Comparison of ENCODE assay signal across 29 mouse cellular contexts in genomic region chr6:134539459-134539858, GRCm38 (mm10). TPM values are rescaled to one million over a fixed set of nuclear protein-coding genes. Genes with fewer than 3 reads are reported as not detected.
A peak's percentile ranks its signal among the peaks of the same experiment; 100 is the strongest.
DNase-seq lines count a peak whose midpoint lies in the region; ATAC-seq and TF ChIP-seq lines count a peak whose summit lies in the region.
"Had no signal": no experiment of that assay in that cellular context is flagged by ENCODE, and none has a peak within 500 bp of the region (broad histone marks: within the 10 kb centered on the region; RNA-seq: fewer than 3 reads in every experiment).

No protein-coding gene starts in this region.

- H3K79me2 ChIP-seq in CH12.LX (replicated peaks; ENCODE audit: control insufficient read depth, extremely low read depth, insufficient read depth, poor library complexity, severe bottlenecking): peaks cover 6% of the 10 kb centered on the region; the same call in 1 of the 2 replicates
- H3K79me2 ChIP-seq in macrophage (ENCODE audit: inconsistent target): peaks cover 95% of the 10 kb centered on the region

- H3K4me3 ChIP-seq in CH12.LX (replicated peaks in 1 of 3; ENCODE audit: low read depth in 2 of 3, low read length in 2 of 3, poor library complexity in 1 of 3) (no peak overlapping the region), macrophage (ENCODE audit: inconsistent target) (no peak overlapping the region)
- H3K4me3 ChIP-seq in bone marrow macrophage, adult 2 months (ENCODE audit: insufficient read depth, low read length): no peak overlapping the region
- H3K4me3 ChIP-seq in liver, embryonic 12.5 days: peak overlapping the region; percentile 27; the same call in 1 of the 2 replicates
- H3K4me3 ChIP-seq: forebrain, embryonic 13.5 days; hindbrain, embryonic 12.5 days; limb, embryonic 10.5 days; limb, embryonic 15.5 days; neural tube, embryonic 12.5 days had no signal

- ATAC-seq in liver, embryonic 12.5 days: no peak
- ATAC-seq: forebrain, embryonic 13.5 days; hindbrain, postnatal 0 days; midbrain, embryonic 16.5 days; Patski had no signal

- no peaks in the 10 kb centered on the region for H3K27me3 ChIP-seq in CH12.LX (replicated peaks)
- H3K27me3 ChIP-seq in liver, embryonic 12.5 days (replicated peaks): no peaks in the 10 kb centered on the region
- H3K27me3 ChIP-seq: forebrain, embryonic 13.5 days; hindbrain, embryonic 12.5 days; limb, embryonic 15.5 days; neural tube, embryonic 12.5 days; Patski had no signal

- 20% methylated on average over 3 of the region's 3 CpGs for WGBS in liver, embryonic 12.5 days (ENCODE audit: insufficient replicate concordance)
- 36% methylated on average over 3 of the region's 3 CpGs for WGBS in macrophage (ENCODE audit: missing documents)

- TF ChIP-seq EP300 in CH12.LX (IDR thresholded peaks at IDR 0.05; ENCODE audit: low read length): no peak

- no peaks in the 10 kb centered on the region for H3K9me3 ChIP-seq in CH12.LX (replicated peaks; ENCODE audit: low read length)
- H3K9me3 ChIP-seq in liver, embryonic 12.5 days (replicated peaks): no peaks in the 10 kb centered on the region
- H3K9me3 ChIP-seq: forebrain, embryonic 13.5 days; hindbrain, embryonic 12.5 days; limb, embryonic 10.5 days; limb, embryonic 15.5 days; neural tube, embryonic 12.5 days had no signal

- H3K4me1 ChIP-seq in CH12.LX (ENCODE audit: control insufficient read depth in 1 of 2, insufficient read depth in 2 of 2): peaks cover 3 to 58% of the 10 kb centered on the region in 2 experiments
- H3K4me1 ChIP-seq in bone marrow macrophage, adult 2 months (ENCODE audit: control insufficient read depth, insufficient read depth, low read length): peaks cover 37% of the 10 kb centered on the region
- peaks cover 52% of the 10 kb centered on the region for H3K4me1 ChIP-seq in liver, embryonic 12.5 days
- H3K4me1 ChIP-seq: neural tube, embryonic 12.5 days had no signal

- DNase-seq in CH12.LX (ENCODE audit: extremely low read depth): peak; percentile 21
- no peak for DNase-seq in urinary bladder, postnatal 14 days (ENCODE audit: low spot score)
- DNase-seq in thymus, postnatal 25 days: no peak
- no peak for DNase-seq in thymus, postnatal 4 days
- DNase-seq in cerebellum, postnatal 4 days (ENCODE audit: low spot score in 2 of 2): no peak
- DNase-seq: adrenal gland, postnatal 14 days; cerebellum, adult 2 months; cerebellum, postnatal 14 days; gastrocnemius, postnatal 14 days; heart, adult 11 months; heart, postnatal 36 days; kidney, adult 8-10 months; kidney, postnatal 4 days; layer of hippocampus, postnatal 36 days; lung, postnatal 36 days; right cerebral cortex, adult 18-20 months had no signal

- H3K36me3 ChIP-seq in CH12.LX (replicated peaks in 1 of 2; ENCODE audit: control insufficient read depth in 1 of 2, insufficient read depth in 1 of 2, low read length in 1 of 2): peaks cover 0 to 17% of the 10 kb centered on the region in 2 experiments
- H3K36me3 ChIP-seq in liver, embryonic 12.5 days: peaks cover 19% of the 10 kb centered on the region
- H3K36me3 ChIP-seq in macrophage (ENCODE audit: inconsistent target): no peaks in the 10 kb centered on the region
- H3K36me3 ChIP-seq: hindbrain, embryonic 12.5 days; limb, embryonic 15.5 days had no signal

- no peak overlapping the region for H3K4me2 ChIP-seq in CH12.LX (ENCODE audit: insufficient read depth, low read depth, poor library complexity, severe bottlenecking)
- H3K4me2 ChIP-seq in liver, embryonic 12.5 days: peak overlapping the region; percentile 64
- H3K4me2 ChIP-seq: forebrain, embryonic 13.5 days; heart, embryonic 11.5 days; hindbrain, embryonic 12.5 days; limb, embryonic 15.5 days; neural tube, embryonic 12.5 days had no signal

- in situ Hi-C loops in CH12.LX (cut with MboI; ENCODE audit: low pct_ligation_motif_present, low pct_unique_long_range_greater_than_20kb, low sequenced_read_pairs): no loop called here

- no peak for TF ChIP-seq CTCF in CH12.LX (conservative IDR thresholded peaks at IDR 0.05 in 1 of 2, IDR thresholded peaks at IDR 0.05 in 1 of 2; ENCODE audit: low read depth in 2 of 2, low read length in 2 of 2)
- TF ChIP-seq CTCF in bone marrow macrophage, adult 2 months (IDR thresholded peaks at IDR 0.05; ENCODE audit: low read depth, low read length): no peak

- no peak for TF ChIP-seq POLR2A in CH12.LX (IDR thresholded peaks at IDR 0.05; ENCODE audit: low read depth, low read length)
- no peak for TF ChIP-seq POLR2A in bone marrow macrophage, adult 2 months (IDR thresholded peaks at IDR 0.05; ENCODE audit: borderline replicate concordance, low read depth, low read length)

- dilution Hi-C loops in CH12.LX (cut with MboI; ENCODE audit: extremely low pct_ligation_motif_present, extremely low pct_unique_long_range_greater_than_20kb, low sequenced_read_pairs): no loop called here

- TF ChIP-seq RAD21 in CH12.LX (IDR thresholded peaks at IDR 0.05; ENCODE audit: low read depth, low read length): no peak

- H3K27ac ChIP-seq in CH12.LX (ENCODE audit: insufficient read depth, low read depth): no peak overlapping the region
- peak overlapping the region; percentile 83 for H3K27ac ChIP-seq in bone marrow macrophage, adult 2 months (ENCODE audit: insufficient read depth, low read depth, low read length)
- H3K27ac ChIP-seq in liver, embryonic 12.5 days: peak overlapping the region; percentile 81; the same call in 1 of the 2 replicates
- H3K27ac ChIP-seq in macrophage: peak overlapping the region; percentile 82
- H3K27ac ChIP-seq: forebrain, embryonic 13.5 days; hindbrain, embryonic 12.5 days; hindbrain, postnatal 0 days; kidney, postnatal 0 days; limb, embryonic 10.5 days; limb, embryonic 15.5 days; neural tube, embryonic 12.5 days had no signal

- no peak overlapping the region for H3K9ac ChIP-seq in CH12.LX (ENCODE audit: insufficient read depth, low read depth)
- no peak overlapping the region for H3K9ac ChIP-seq in liver, embryonic 12.5 days
- H3K9ac ChIP-seq: forebrain, embryonic 13.5 days; hindbrain, embryonic 12.5 days; limb, embryonic 15.5 days; neural tube, embryonic 12.5 days had no signal

TF ChIP-seq in CH12.LX, 34 proteins besides CTCF, POLR2A, EP300 and RAD21:
- TF ChIP-seq KAT2A (IDR thresholded peaks at IDR 0.05; ENCODE audit: insufficient replicate concordance, low read length): no peak
- no peak for TF ChIP-seq NELFE (IDR thresholded peaks at IDR 0.05; ENCODE audit: low read depth, low read length)
- no peak for TF ChIP-seq POLR2AphosphoS2 (IDR thresholded peaks at IDR 0.05; ENCODE audit: low read depth, low read length)
- TF ChIP-seq IRF4 (IDR thresholded peaks at IDR 0.05; ENCODE audit: low read depth, low read length): 0 out of 2 replicates have a peak, but pooled peaks have one; percentile 12
- TF ChIP-seq JUND (conservative IDR thresholded peaks at IDR 0.05; ENCODE audit: low read depth, low read length): no peak
- TF ChIP-seq MAFK (IDR thresholded peaks at IDR 0.05; ENCODE audit: insufficient replicate concordance, low read length): 0 out of 2 replicates have a peak, but pooled peaks have one; percentile 16
TF ChIP-seq in CH12.LX: peak in this region for 2.

RNA-seq across cellular contexts. Expression of gene Lrp6, which starts 27.3 kb away (rescaled TPM):
- 12.4 and 13.2 TPM in 2 replicates for total RNA-seq in CH12.LX (2012; rRNA removed)
- total RNA-seq in CH12.LX (2014; rRNA removed): 13.3 and 13.7 TPM in 2 replicates
- polyA plus RNA-seq in CH12.LX (2012; ENCODE audit: insufficient read length, low read depth): 13.4 and 15.6 TPM in 2 replicates
- polyA plus RNA-seq in bone marrow macrophage, adult 2 months (2012; ENCODE audit: insufficient read depth, insufficient read length, missing spikeins): 33.1 and 37.0 TPM in 2 replicates
- polyA plus RNA-seq in liver, embryonic 12.5 days (2016; fragmentation: Nextera tagmentation; extraction: Ambion mirVana): 12.6 and 13.1 TPM in 2 replicates
- total RNA-seq in macrophage (2018; cell fraction: chromatin; rRNA removed): 100 to 1,000 TPM in 15 of 26 experiments, 10 to 100 TPM in 11; 15.9 to 238 (median 128) TPM
- 100 to 1,000 TPM in 9 of 26 experiments, 10 to 100 TPM in 17; 25.0 to 143 (median 66.5) TPM for total RNA-seq in macrophage (2018; cell fraction: cytosol; rRNA removed)
- total RNA-seq in macrophage (2018; cell fraction: nucleus; rRNA removed): 100 to 1,000 TPM in 16 of 26 experiments, 10 to 100 TPM in 10; 37.2 to 288 (median 110) TPM
- polyA plus RNA-seq in macrophage (2018): 39.1 to 57.6 TPM (median 52.8 TPM) in 3 replicates
